Mouse (Mus musculus) spleen, adult 2 months (tissue): ENCODE results near the gene Oasl2.
"Not testable (repeated sequence)": the region's sequence is repeated elsewhere in the genome, so short reads cannot be mapped to it uniquely, and the experiment has no call there.

Experiments
- CTCF ChIP-seq: fragments of 200-500 bp; IDR thresholded peaks from 2 replicates; pipeline ENCODE4 v1.5.1; 2011; ENCODE audit warnings: mild to moderate bottlenecking, inconsistent platforms; ENCODE audit not compliant: insufficient read depth, insufficient read length, insufficient replicate concordance; ENCODE audit errors: extremely low read depth
- POLR2A ChIP-seq: fragments of 200-500 bp; IDR thresholded peaks from 2 replicates; pipeline ENCODE4 v1.6.1; 2011; ENCODE audit warnings: low read depth, low read length, inconsistent platforms

DNA sequence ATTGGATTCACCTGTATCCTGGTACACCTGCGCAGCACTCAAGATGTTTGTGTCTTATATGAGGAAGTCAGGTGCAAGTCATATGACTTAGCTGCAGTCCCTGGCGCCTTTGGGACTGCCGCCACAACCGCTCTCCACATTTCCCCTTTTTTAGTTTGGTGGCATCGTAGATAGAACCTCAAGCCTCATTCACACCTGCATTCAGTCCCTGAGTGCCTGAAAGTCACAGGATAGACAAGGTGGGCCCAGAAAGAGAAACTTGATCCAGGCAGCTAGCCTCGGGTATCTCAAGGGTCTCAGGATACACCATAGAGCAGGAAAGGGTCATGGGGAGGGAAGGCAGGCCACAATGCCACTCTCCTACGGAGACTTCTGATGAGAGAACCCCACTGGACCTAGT lies 14.4 kb upstream of the Oasl2 start:
- TF ChIP-seq CTCF, POLR2A: not testable (repeated sequence)
